Mouse (Mus musculus) MEL (cell line): ENCODE measurements around the gene Ahsa2. TPM values are rescaled to one million over a fixed set of nuclear protein-coding genes. Genes with fewer than 3 reads are reported as not detected.
"Not testable (repeated sequence)": the region's sequence is repeated elsewhere in the genome, so short reads cannot be mapped to it uniquely, and the experiment has no call there.

Experiments used
- DNase-seq: peaks from one replicate; pipeline ENCODE4 v3.0.0; 2011; ENCODE audit warnings: low read depth, low spot score
- H3K27ac ChIP-seq: 2 replicates; pipeline ENCODE4 v1.5.1; 2012; ENCODE audit warnings: low read depth, mild to moderate bottlenecking, control low read depth, low read length, moderate library complexity; ENCODE audit not compliant: control insufficient read depth
- H3K27me3 ChIP-seq, 2 experiments: fragments of 150-350 bp in 1 of 2; sonication (generic) in 1 of 2; 2 replicates each; pipeline ENCODE4 v1.6.1; 2012; ENCODE audit warnings: low read length in 2 of 2, mild to moderate bottlenecking in 2 of 2, improper control_type of control experiment in 1 of 2, moderate library complexity in 1 of 2; ENCODE audit not compliant: insufficient read depth in 2 of 2, control insufficient read depth in 1 of 2
- H3K36me3 ChIP-seq, 2 experiments: 2 replicates each; pipeline ENCODE4 v1.6.1; 2012 to 2014; ENCODE audit warnings: low read length in 2 of 2, improper control_type of control experiment in 1 of 2, inconsistent platforms in 1 of 2, mild to moderate bottlenecking in 1 of 2; ENCODE audit not compliant: insufficient read depth in 2 of 2, control insufficient read depth in 1 of 2
- H3K4me1 ChIP-seq, 2 experiments: fragments of 150-350 bp in 1 of 2; sonication (generic) in 1 of 2; 2 replicates each; pipeline ENCODE4 v1.6.1; 2012; ENCODE audit warnings: low read length in 2 of 2, improper control_type of control experiment in 1 of 2, mild to moderate bottlenecking in 1 of 2; ENCODE audit not compliant: insufficient read depth in 2 of 2, control insufficient read depth in 1 of 2
- H3K4me3 ChIP-seq, 2 experiments: fragments of 150-350 bp in 1 of 2; sonication (generic) in 1 of 2; 2 replicates each; pipeline ENCODE4 v1.5.1; 2012; ENCODE audit warnings: low read depth in 2 of 2, low read length in 2 of 2, mild to moderate bottlenecking in 2 of 2, moderate library complexity in 2 of 2, control low read depth in 1 of 2, improper control_type of control experiment in 1 of 2; ENCODE audit not compliant: control insufficient read depth in 1 of 2, insufficient read depth in 1 of 2
- H3K79me2 ChIP-seq: 2 replicates; pipeline ENCODE4 v1.6.1; 2012; ENCODE audit warnings: mild to moderate bottlenecking, low read length, moderate library complexity; ENCODE audit not compliant: control insufficient read depth, poor library complexity, insufficient read depth
- H3K9ac ChIP-seq: 2 replicates; pipeline ENCODE4 v1.6.1; 2012; ENCODE audit warnings: low read depth, mild to moderate bottlenecking, control low read depth, low read length, moderate library complexity; ENCODE audit not compliant: control insufficient read depth, poor library complexity, severe bottlenecking
- H3K9me3 ChIP-seq: fragments of 150-350 bp; sonication (generic); replicated peaks from 2 replicates; pipeline ENCODE4 v1.6.1; 2012; ENCODE audit warnings: mild to moderate bottlenecking, low read length, improper control_type of control experiment, moderate library complexity; ENCODE audit not compliant: insufficient read depth
- ZNF384 ChIP-seq: IDR thresholded peaks from 2 replicates; pipeline ENCODE4 v1.6.1; 2012; ENCODE audit warnings: low read depth, mild to moderate bottlenecking, inconsistent platforms, low read length, improper control_type of control experiment
- polyA plus RNA-seq, 2 experiments: library from polyadenylated mRNA; stranded (reverse) in 1 of 2; unstranded in 1 of 2; fragments of >175 nt in 1 of 2; fragments of >200 nt in 1 of 2; gene quantifications; 2 replicates each; pipeline versions ENCODE4 v1.2.1 to v1.2.4; 2012; ENCODE audit warnings: low replicate concordance in 2 of 2, low read depth in 1 of 2; ENCODE audit not compliant: insufficient read length in 2 of 2, insufficient read depth in 1 of 2, missing spikeins in 1 of 2
- total RNA-seq: library from RNA; depleted of rRNA; stranded (reverse); fragments of 300-350 nt; gene quantifications from 2 replicates; pipeline ENCODE4 v1.2.3, GENCODE M21; 2012; rRNA removed

Gene Ahsa2
- total and polyA plus RNA-seq, 3 experiments = 35.6 to 37.8 TPM; not detected in 1

- H3K79me2 ChIP-seq, H3K9ac ChIP-seq, DNase-seq, H3K27me3 ChIP-seq, H3K4me1 ChIP-seq, H3K4me3 ChIP-seq, H3K9me3 ChIP-seq, H3K27ac ChIP-seq: not testable (repeated sequence)
- H3K36me3 ChIP-seq = peaks cover 0 to 36% of the 10 kb centered on the region in 2 experiments; a peak in 2 of 4 replicates
- peak; percentile 56; the same call in 1 of the 2 replicates for TF ChIP-seq ZNF384
Measured at GRCm38 (mm10) chr11:23465862-23466261, 32.0 kb downstream of the Ahsa2 start.

Other genes with a start within 250 kb of the Ahsa2 start
- gene Xpo1, start 242.0 kb downstream of the Ahsa2 start, total RNA-seq = 119 and 143 TPM in 2 replicates
- gene Xpo1, start 242.0 kb downstream of the Ahsa2 start, polyA plus RNA-seq = 100 to 1,000 TPM in 1 of 2 experiments, 10 to 100 TPM in 1; 95.0 to 276 TPM
- gene Usp34, start 191.1 kb downstream of the Ahsa2 start, total RNA-seq = 30.4 and 36.8 TPM in 2 replicates
- gene Usp34, start 191.1 kb downstream of the Ahsa2 start, polyA plus RNA-seq = 10 to 100 TPM; 34.9 to 36.6 TPM
- not detected in 2 replicates for gene 1700093K21Rik, start 23.1 kb upstream of the Ahsa2 start, total RNA-seq
- not detected for gene 1700093K21Rik, start 23.1 kb upstream of the Ahsa2 start, polyA plus RNA-seq
- gene 0610010F05Rik, start 135.6 kb upstream of the Ahsa2 start, total RNA-seq = 13.7 and 14.1 TPM in 2 replicates
- 100 to 1,000 TPM in 1 of 2 experiments, 10 to 100 TPM in 1; 13.8 to 156 TPM for gene 0610010F05Rik, start 135.6 kb upstream of the Ahsa2 start, polyA plus RNA-seq
- 52.5 and 55.3 TPM in 2 replicates for gene Pus10, start 167.6 kb upstream of the Ahsa2 start, total RNA-seq
- gene Pus10, start 167.6 kb upstream of the Ahsa2 start, polyA plus RNA-seq = 100 to 1,000 TPM in 1 of 2 experiments, 10 to 100 TPM in 1; 43.4 to 416 TPM
- gene Pex13, start 167.9 kb upstream of the Ahsa2 start, total RNA-seq = 24.7 and 32.1 TPM in 2 replicates
- 10 to 100 TPM in 1 of 2 experiments, not detected in 1; 24.7 TPM for gene Pex13, start 167.9 kb upstream of the Ahsa2 start, polyA plus RNA-seq